Mouse (Mus musculus) lung, postnatal 25 days (tissue): Measurements from ENCODE around the gene Mdh1.
"Not testable (repeated sequence)": the region's sequence is repeated elsewhere in the genome, so short reads cannot be mapped to it uniquely, and the experiment has no call there.

Source experiments
- DNase-seq: peaks from one replicate; pipeline ENCODE4 v3.0.0; 2022; ENCODE audit warnings: low spot score

The Mdh1 gene

DNA sequence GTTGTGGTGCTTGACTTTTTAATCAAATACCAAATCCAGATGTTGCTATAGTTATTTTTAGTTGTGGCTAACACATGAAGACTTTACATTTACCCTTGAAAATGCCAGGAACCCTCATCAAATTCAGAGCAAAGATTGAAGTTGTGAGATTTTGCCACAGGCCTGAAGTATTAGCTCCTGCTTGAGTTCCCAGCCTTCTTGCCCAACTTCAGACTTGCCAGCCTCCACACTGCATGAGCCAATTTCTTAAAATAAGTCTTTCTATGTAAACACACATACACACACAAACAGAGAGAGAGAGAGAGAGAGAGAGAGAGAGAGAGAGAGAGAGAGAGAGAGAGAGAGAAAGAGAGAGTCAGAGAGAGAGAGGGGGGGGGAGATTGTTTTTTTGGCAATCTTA is 26.2 kb downstream of the Mdh1 start:
- DNase-seq: no peak

DNA sequence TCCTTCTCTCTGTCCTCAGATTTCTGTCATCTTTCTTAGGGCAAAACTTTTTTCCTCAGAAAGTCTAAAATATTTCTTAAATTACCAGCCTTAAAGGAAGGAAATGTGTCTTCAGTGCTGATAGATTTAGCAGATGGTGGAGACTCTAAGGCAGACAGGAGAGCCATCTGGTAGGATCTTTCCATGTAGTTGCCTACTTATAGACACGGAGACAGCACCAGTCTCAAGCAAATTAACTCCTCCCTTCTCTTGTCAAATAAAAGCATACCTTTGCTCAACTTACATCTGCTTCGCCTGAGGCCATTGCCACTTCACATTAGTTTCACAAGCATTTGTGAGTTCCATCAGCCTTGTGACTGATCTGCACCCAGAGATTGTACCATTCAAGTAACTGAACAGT is 27.1 kb downstream of the Mdh1 start:
- no peak for DNase-seq

DNA sequence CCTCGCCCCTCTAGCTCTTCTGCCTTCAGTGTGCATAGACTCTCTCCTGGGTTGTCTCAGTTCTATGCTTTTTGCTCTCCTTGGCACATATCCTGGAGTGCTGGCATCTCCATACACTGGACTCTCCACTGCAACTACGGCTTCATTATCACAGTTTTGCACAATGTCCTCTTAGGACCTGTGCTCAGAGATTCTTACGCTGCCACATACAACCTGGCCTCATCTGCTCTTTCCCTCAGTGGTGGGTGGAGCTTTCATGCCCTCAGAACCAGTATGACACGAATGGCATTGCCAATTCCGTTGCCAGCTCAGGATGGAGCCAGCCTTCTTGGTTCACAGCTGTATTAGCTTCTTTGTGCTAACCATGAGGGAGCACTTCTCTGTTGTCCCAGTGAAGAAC is 29.4 kb downstream of the Mdh1 start:
- no peak for DNase-seq

DNA sequence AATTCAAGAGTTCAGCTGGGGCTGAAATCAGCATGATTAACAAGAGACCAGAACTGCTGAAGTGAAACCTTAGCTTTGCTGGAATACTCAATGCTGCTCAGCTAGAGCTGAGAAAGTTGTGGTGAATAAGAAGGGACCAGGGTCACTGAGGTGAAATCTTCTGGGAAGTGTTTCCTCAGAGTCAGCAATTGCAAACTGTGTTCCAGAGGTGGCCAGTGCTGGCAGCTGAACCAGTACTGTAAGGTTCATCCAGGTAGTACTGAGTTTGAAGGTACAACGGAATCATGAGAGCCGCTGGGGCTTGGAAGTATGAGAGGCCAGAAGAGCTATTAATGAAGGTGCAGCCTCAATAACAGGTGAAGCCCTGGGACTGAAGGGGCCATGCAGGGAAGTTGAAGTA is 31.5 kb downstream of the Mdh1 start:
- DNase-seq: no peak

DNA sequence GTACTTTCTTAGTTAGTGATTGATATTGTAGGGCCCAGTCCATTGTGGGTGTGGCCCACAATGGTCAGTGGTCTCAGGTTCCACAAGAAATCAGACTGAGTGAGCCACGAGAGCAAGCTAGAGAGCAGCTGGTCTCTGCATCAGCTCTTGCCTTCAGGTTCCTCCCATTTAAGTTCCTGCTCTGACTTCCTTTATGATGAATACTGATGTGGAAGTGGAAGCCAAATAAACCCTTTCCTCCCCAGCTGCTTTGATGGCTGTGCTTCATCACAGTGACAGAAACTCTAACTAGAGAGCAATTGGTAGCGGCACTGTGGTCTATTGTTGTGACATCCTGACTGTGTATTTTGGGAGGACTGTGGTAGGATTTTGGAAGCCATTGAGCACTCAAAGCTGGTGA is 32.1 kb downstream of the Mdh1 start:
- no peak for DNase-seq

DNA sequence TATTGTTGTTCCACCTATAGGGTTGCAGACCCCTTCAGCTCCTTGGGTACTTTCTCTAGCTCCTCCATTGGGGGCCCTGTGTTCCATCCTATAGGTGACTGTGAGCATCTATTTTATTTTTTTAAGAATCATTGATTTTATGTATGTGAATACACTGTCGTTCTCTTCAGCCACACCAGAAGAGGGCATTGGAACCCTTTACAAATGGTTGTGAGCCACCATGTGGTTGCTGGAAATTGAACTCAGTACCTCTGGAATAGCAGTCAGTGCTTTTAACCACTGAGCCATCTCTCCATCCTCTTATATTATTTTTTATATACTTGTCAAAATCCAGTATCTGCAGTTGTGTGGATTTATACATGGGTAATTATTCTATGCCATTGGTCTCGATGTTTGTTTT is 41.3 kb downstream of the Mdh1 start:
- DNase-seq: not testable (repeated sequence)

DNA sequence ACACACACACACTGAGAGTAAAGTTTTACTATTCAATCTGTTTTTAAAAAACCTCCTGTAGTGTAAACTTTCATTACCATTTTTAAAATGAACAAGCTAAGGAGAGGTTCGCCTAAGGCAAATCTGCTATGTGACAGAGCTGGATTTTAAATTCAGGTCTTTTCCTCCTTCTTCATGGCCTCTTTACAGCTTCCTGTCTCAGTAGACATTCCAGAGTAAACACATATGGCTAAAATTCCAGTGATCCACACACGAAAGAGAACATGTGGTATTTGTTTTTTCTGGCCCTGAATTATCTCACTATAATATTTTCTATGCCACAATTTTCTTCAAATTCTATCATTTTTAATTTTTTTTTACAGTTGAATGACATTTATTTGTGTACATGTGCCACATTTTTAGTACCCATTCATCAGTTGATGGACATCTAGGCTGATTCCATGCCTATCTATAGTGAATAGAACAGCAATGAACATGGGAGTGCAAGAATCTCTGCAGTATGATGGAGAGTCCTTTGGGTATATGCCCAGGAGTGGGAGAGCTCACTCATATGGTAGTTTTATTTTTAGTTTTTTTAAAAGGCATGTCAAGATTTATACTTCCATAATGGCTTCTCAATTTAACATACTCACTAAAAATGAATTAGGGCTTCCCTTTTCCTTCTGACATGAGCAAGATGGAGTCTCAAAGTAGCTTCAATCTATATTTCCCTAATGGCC is 43.3 kb downstream of the Mdh1 start:
- no peak for DNase-seq

DNA sequence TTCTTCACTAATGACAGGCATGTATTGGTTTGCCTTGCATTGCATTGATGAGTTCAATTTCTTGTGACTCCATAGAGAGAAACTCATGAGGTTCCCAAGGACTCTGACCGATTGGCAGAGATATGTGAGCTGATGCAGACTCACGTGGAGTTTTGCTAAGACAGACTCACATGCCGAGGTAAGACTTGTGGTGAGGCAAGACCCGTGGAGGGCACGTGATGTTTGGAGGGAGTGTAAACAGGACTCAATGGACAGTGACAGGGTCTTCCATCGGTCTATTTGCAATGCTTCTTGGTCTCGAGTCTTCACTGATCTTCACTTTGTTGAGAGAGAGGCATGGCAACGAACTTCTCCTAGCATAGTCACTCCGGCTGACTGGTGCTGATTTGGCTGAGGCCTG is 54.4 kb downstream of the Mdh1 start:
- no peak for DNase-seq

DNA sequence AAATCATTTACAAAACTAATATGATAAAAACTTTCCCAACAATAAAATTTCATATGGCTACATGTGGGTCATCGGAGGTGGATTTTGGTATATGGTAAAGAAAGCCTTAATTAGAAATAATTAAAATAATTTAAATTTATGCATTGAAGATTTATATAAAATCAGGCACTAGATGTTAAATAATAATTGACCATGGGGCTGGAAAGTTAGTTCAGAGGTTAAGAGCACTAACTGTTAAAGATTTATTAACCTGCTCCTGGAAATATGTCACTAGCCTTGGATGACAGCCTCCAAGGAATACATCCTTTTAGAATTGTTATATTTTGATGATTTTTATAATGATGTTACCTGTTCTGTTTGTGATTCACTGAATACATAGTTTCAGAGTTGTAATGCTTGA is 55.8 kb downstream of the Mdh1 start:
- not testable (repeated sequence) for DNase-seq

DNA sequence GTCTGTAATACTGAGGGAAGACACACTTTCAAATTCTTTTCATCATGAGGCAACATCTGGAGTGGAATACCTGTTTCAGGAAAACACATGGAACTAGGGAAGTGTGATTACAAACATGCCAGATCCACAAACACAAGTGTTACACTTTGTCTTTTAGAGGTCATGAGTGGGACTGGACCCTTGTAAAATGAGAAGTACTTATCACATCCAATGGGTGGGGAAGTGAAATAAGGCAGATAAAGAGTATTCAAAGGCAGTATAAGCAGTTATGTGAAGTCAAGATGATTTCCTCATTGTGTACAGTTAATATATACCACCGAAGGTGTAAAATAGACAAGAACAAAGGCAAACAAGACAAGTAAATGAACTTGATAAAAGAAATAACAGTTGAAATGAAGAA is 61.6 kb downstream of the Mdh1 start:
- not testable (repeated sequence) for DNase-seq

DNA sequence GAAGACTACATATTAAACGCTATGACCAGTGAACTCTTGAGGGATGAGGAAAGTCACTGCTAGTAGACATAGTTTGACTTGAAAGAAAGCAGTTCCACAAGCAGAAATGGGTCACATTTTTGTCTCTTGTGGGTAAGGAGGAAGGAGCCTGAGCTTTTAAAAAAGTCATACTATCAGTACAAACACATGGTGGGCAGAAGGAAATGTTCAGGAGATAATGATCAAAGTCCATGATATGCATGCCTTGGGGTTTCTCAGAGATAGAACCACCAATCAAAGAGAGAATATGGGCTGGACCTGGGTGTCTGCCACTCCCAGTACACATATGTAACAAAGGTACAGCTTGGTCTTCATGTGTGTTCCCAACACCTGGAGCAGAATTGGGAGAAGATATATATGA is 63.5 kb downstream of the Mdh1 start:
- not testable (repeated sequence) for DNase-seq

DNA sequence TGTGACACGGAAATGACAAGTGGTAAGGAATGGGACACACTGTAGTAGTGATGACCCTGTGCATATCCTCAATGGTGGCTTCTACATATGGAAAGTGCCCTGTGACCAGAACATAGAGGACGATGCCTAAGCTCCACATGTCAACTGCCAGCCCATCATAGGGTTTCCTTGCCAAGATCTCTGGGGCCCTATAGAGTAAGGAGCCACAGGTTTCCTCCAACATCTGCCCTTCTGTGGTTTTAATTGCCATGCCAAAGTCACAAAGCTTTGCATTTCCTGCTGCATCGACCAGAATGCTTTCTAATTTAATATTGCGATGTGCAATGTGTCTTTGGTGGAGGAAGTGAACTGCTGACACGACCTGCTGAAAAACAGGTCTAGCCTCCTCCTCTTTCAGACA is 65.1 kb downstream of the Mdh1 start:
- not testable (repeated sequence) for DNase-seq
